Mouse (Mus musculus): ENCODE results near the gene Herc2. TPM values are rescaled to one million over a fixed set of nuclear protein-coding genes. Genes with fewer than 3 reads are reported as not detected.
"Not testable (repeated sequence)": the region's sequence is repeated elsewhere in the genome, so short reads cannot be mapped to it uniquely, and the experiment has no call there.

Gene Herc2
- polyA plus RNA-seq (2015; fragmentation: Nextera tagmentation; extraction: Ambion mirVana): 21.6 and 22.6 TPM in 2 replicates

DNA sequence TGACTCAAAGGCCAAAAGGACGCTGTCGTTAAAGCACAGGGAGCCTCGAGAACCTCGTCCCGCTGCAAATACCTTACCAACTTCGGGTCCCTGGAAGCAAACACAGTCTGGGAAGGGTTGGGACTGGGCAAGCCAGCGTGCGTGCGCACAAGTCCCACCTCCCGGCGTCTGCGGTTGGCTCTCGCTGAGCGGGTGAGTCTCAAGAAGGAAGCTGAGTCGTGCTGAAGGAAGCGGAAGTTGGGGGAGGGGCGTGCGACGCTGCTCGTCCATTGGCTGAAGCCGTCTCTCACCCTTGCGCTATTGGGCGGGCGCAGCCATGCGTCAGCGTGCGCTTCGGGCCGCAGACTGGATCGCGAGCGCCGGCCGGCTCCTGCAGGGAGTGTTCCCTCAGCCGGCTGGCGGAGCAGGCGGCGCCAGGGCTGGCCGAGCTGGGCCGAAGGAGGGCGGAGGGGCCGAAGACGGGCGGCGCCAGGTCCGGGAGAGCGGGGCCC lies at the start of gene Herc2:
Herc2 (plus strand) TSS at position 366 of the 491 bp plus-strand sequence.
- Histone ChIP-seq H3K27ac (ENCODE audit: low read length) (peak within 1 kb of the TSS; percentile 94), H3K36me3 (ENCODE audit: insufficient read depth, low read length) (no peaks in the 10 kb centered on the region), H3K4me3 (ENCODE audit: low read depth, low read length) (peak within 1 kb of the TSS; percentile 83), H3K9ac (replicated peaks; ENCODE audit: low read depth) (peak within 1 kb of the TSS; percentile 83), H3K4me1 (ENCODE audit: insufficient read depth, low read depth, low read length) (peaks cover 4% of the 10 kb centered on the region; the same call in 1 of the 2 replicates), H3K4me2 (replicated peaks; ENCODE audit: low read depth, low read length) (peak within 1 kb of the TSS; percentile 62), H3K27me3 (replicated peaks; ENCODE audit: insufficient read depth, low read length) (no peaks in the 10 kb centered on the region), H3K9me3 (ENCODE audit: low read length) (no peaks in the 10 kb centered on the region)
- no peak; the same call in 1 of the 2 replicates for TF ChIP-seq CTCF (IDR thresholded peaks at IDR 0.05)
- TF ChIP-seq EP300 (IDR thresholded peaks at IDR 0.05): no peak
- DNase-seq (ENCODE audit: low spot score) (peak; percentile 100), ATAC-seq (peak; percentile 99)
- WGBS: 3% methylated on average over 46 of the region's 47 CpGs

DNA sequence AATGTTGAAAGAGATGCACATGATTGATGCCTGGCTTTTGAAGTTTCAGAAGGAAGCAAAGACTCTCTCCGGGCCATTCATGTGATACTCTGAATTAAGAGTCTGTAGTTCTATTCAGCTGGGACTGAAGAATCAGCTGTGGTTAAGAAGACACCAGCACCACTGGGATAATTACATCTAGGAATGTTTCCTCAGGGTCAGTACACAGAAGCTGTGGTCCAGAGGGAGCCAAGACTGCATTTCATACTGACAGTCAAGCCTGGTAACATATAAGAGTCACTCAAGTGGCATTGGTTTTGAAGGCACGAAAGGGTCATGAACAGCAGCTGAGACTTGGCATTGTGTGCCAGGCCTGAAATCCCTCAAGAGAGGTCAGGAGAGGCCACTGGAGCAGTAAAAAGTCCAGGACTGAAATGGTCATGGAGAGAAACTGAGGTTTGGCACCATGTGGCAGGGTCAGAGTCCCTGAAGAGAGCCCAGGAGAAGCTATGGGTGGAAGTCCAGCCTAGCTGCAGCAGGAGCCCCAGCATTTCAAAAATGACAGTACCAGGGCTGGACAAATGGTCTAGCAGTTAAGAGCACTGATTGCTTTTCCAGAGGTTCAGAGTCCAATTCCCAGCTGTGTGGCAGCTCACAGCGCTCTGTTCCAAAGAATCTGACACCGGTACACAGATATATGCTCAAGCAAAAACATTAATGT lies 39.5 kb upstream of the Herc2 start:
- Histone ChIP-seq H3K27ac (ENCODE audit: low read length) (no peak overlapping the region), H3K4me2 (replicated peaks; ENCODE audit: low read depth, low read length) (no peak overlapping the region), H3K36me3 (ENCODE audit: insufficient read depth, low read length) (no peaks in the 10 kb centered on the region), H3K27me3 (replicated peaks; ENCODE audit: insufficient read depth, low read length) (no peaks in the 10 kb centered on the region), H3K9ac (replicated peaks; ENCODE audit: low read depth) (no peak overlapping the region), H3K4me3 (ENCODE audit: low read depth, low read length) (no peak overlapping the region), H3K9me3 (ENCODE audit: low read length) (no peaks in the 10 kb centered on the region), H3K4me1 (ENCODE audit: insufficient read depth, low read depth, low read length) (no peaks in the 10 kb centered on the region)
- WGBS: 70% methylated on average over 4 of the region's 4 CpGs
- DNase-seq (ENCODE audit: low spot score) (no peak), ATAC-seq (no peak)
- TF ChIP-seq EP300 (IDR thresholded peaks at IDR 0.05) (no peak), CTCF (IDR thresholded peaks at IDR 0.05) (no peak)

DNA sequence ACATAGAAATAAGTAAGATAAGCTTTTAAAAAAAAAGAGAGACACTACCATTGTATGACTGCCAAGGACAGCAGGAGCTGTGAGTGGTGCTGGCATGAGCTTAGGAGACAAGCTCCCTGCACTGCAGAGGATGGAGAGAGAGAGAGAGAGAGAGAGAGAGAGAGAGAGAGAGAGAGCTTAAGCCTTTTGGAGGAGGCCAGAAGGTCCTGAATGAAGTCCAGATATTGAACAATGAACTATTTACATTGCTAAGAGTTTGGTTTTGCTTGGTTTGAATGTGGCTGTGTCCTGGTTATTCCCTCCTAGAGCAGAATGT lies 39.0 kb upstream of the Herc2 start:
- no peak for DNase-seq (ENCODE audit: low spot score)
- no peaks in the 10 kb centered on the region for H3K36me3 ChIP-seq (ENCODE audit: insufficient read depth, low read length)
- H3K27ac ChIP-seq (ENCODE audit: low read length): no peak overlapping the region
- no peaks in the 10 kb centered on the region for H3K4me1 ChIP-seq (ENCODE audit: insufficient read depth, low read depth, low read length)
- no peak overlapping the region for H3K4me2 ChIP-seq (replicated peaks; ENCODE audit: low read depth, low read length)
- H3K4me3 ChIP-seq (ENCODE audit: low read depth, low read length): no peak overlapping the region
- TF ChIP-seq EP300 (IDR thresholded peaks at IDR 0.05) (no peak), CTCF (IDR thresholded peaks at IDR 0.05) (no peak)
- no peak for ATAC-seq
- no peaks in the 10 kb centered on the region for H3K9me3 ChIP-seq (ENCODE audit: low read length)
- no peaks in the 10 kb centered on the region for H3K27me3 ChIP-seq (replicated peaks; ENCODE audit: insufficient read depth, low read length)
- no peak overlapping the region for H3K9ac ChIP-seq (replicated peaks; ENCODE audit: low read depth)

DNA sequence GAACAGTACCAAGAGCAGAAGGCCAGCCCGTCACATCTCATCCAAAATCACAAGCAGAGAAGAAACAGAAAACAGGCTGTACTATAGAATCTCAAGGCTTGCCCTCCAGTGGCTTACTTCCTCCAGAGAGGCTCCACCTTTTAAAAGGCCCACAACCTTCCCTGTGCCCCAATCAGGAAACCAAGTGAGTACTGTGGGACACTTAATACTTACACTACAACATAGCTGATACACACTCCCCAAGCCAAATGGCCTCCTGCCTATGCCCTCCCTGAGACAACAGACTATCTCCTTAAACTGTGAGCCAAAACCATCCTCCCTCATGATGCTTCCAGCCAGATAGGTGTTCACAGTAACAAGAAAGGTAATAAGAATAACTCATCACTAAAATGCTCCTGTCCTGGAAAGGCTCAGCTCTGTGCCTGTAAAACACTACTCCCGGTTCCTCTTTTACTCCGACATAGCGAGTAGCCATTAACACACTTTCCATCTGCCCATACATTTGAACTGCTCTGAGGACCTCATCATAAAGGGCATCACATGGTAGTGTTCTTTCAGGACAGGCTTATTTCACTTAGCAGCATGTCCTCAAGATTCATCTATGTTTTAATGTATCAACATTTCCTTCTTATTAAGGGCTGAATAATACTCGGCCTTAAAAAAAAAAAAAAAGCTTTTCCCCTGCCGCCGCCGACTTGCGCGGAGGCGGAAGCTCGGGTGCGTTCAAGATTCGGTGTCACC lies 36.6 kb upstream of the Herc2 start:
- no peaks in the 10 kb centered on the region for H3K27me3 ChIP-seq (replicated peaks; ENCODE audit: insufficient read depth, low read length)
- WGBS: 96% methylated on average over 14 of the region's 14 CpGs
- no peak overlapping the region for H3K4me2 ChIP-seq (replicated peaks; ENCODE audit: low read depth, low read length)
- no peaks in the 10 kb centered on the region for H3K36me3 ChIP-seq (ENCODE audit: insufficient read depth, low read length)
- H3K27ac ChIP-seq (ENCODE audit: low read length): no peak overlapping the region
- H3K9ac ChIP-seq (replicated peaks; ENCODE audit: low read depth): no peak overlapping the region
- no peaks in the 10 kb centered on the region for H3K4me1 ChIP-seq (ENCODE audit: insufficient read depth, low read depth, low read length)
- H3K4me3 ChIP-seq (ENCODE audit: low read depth, low read length): no peak overlapping the region
- DNase-seq (ENCODE audit: low spot score) (no peak), ATAC-seq (no peak)
- no peaks in the 10 kb centered on the region for H3K9me3 ChIP-seq (ENCODE audit: low read length)
- TF ChIP-seq CTCF (IDR thresholded peaks at IDR 0.05) (no peak), EP300 (IDR thresholded peaks at IDR 0.05) (no peak)

DNA sequence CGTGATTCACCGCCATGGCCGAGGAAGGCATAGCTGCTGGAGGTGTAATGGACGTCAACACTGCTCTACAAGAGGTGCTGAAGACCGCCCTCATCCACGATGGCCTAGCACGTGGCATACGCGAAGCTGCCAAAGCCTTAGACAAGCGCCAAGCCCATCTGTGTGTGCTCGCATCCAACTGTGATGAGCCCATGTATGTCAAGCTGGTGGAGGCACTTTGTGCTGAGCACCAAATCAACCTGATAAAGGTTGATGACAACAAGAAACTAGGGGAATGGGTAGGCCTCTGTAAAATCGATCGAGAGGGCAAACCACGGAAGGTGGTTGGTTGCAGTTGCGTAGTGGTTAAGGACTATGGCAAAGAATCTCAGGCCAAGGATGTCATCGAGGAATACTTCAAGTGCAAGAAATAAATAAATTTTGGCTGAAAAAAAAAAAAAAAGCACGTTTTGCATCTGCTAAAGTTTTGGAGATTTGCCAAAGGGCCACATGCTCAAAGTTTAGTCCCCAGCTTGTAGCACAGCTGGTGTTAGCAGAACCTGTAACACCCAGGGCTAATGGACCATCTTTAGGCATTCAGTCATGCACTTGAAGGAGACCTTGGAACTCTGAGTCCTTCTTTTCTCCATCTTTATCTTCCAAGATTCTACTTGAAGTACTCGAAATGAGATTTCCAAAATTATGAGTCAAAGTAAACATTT lies 35.8 kb upstream of the Herc2 start:
- not testable (repeated sequence) for H3K9ac ChIP-seq (replicated peaks; ENCODE audit: low read depth); H3K4me2 ChIP-seq (replicated peaks; ENCODE audit: low read depth, low read length); DNase-seq (ENCODE audit: low spot score); H3K4me1 ChIP-seq (ENCODE audit: insufficient read depth, low read depth, low read length); H3K9me3 ChIP-seq (ENCODE audit: low read length); H3K27me3 ChIP-seq (replicated peaks; ENCODE audit: insufficient read depth, low read length); ATAC-seq; H3K4me3 ChIP-seq (ENCODE audit: low read depth, low read length); H3K27ac ChIP-seq (ENCODE audit: low read length); H3K36me3 ChIP-seq (ENCODE audit: insufficient read depth, low read length)
- WGBS: 80% methylated on average over 6 of the region's 18 CpGs

DNA sequence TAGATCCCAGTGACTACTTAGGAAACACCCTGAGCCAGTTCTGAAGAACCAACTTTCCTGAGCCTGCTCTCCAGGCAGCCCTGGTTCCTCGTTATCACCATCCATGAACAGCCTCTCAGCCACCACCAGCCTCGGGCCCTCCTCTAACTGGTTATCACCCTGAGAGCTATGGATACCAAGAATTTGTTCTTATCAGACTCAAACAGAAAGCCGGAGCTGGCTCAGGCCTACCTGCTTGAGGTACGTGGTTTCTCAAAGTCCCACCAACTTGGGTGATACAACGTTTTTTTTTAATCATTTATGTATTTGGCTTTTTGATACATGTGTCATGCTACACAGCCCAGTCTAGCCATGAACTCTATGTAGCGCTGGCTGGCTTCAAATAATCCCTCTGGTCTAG lies 34.8 kb upstream of the Herc2 start:
- TF ChIP-seq EP300 (IDR thresholded peaks at IDR 0.05): no peak
- no peak for TF ChIP-seq CTCF (IDR thresholded peaks at IDR 0.05)
- no peak overlapping the region for H3K4me2 ChIP-seq (replicated peaks; ENCODE audit: low read depth, low read length)
- no peak for ATAC-seq
- WGBS: 65% methylated on average over 6 of the region's 6 CpGs
- H3K9me3 ChIP-seq (ENCODE audit: low read length): no peaks in the 10 kb centered on the region
- H3K27ac ChIP-seq (ENCODE audit: low read length): no peak overlapping the region
- H3K4me1 ChIP-seq (ENCODE audit: insufficient read depth, low read depth, low read length): no peaks in the 10 kb centered on the region
- peak; percentile 9 for DNase-seq (ENCODE audit: low spot score)
- no peak overlapping the region for H3K9ac ChIP-seq (replicated peaks; ENCODE audit: low read depth)
- H3K27me3 ChIP-seq (replicated peaks; ENCODE audit: insufficient read depth, low read length): no peaks in the 10 kb centered on the region
- H3K4me3 ChIP-seq (ENCODE audit: low read depth, low read length): no peak overlapping the region
- no peaks in the 10 kb centered on the region for H3K36me3 ChIP-seq (ENCODE audit: insufficient read depth, low read length)
